ENCODE assay signal across 11 mouse cellular contexts in the genomic region with DNA sequence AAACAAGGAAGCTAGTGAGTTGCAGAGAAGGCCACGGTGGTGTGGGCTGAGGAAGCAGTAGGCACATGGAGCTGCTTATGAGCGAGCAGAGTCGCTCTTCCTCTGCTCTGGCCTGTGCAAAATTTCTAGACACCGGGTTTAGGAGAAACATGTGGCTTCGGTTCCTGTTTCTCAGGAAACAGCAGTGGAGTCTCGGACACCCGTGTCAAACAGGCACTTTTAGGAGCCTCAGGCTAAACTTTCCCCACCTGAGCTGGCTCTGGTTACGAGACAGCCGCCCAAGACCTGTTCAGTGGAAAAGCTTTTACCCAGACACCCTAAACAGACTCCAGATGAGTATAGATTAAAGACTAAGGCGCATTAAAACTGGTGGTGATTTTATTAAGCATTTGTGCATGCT. TPM values are rescaled to one million over a fixed set of nuclear protein-coding genes. Genes with fewer than 3 reads are reported as not detected.
DNase-seq lines count a peak whose midpoint lies in the region; ATAC-seq and TF ChIP-seq lines count a peak whose summit lies in the region.
"Had no signal": no experiment of that assay in that cellular context is flagged by ENCODE, and none has a peak within 500 bp of the region (broad histone marks: within the 10 kb centered on the region; RNA-seq: fewer than 3 reads in every experiment).

No protein-coding gene starts in this region.

- no peak for ATAC-seq in hindbrain, embryonic 13.5 days (ENCODE audit: low FRiP score)
- no peak for ATAC-seq in midbrain, embryonic 12.5 days (ENCODE audit: low FRiP score, low read depth)
- ATAC-seq in midbrain, embryonic 16.5 days, result no peak
- ATAC-seq in embryonic facial prominence, embryonic 13.5 days (ENCODE audit: insufficient number of reproducible peaks, insufficient read depth, low FRiP score, low TSS enrichment, low read depth), result no peak
- ATAC-seq: forebrain, embryonic 14.5 days; inflammation-experienced regulatory T-cells, adult 6 months had no signal

- no peak for DNase-seq in hindbrain, embryonic 10.5 days (ENCODE audit: low spot score)
- no peak for DNase-seq in cerebellum, adult 9-11 months

- no peaks in the 10 kb centered on the region for H3K36me3 ChIP-seq in hindbrain, embryonic 13.5 days
- H3K36me3 ChIP-seq in hindbrain, embryonic 10.5 days, result peaks cover 6% of the 10 kb centered on the region; the same call in 1 of the 2 replicates
- H3K36me3 ChIP-seq in midbrain, embryonic 12.5 days, result 0 out of 2 replicates have a peak, but pooled peaks cover 6% of the 10 kb centered on the region
- no peaks in the 10 kb centered on the region for H3K36me3 ChIP-seq in midbrain, embryonic 16.5 days (ENCODE audit: control insufficient read depth, insufficient read depth, low read length)
- no peaks in the 10 kb centered on the region for H3K36me3 ChIP-seq in embryonic facial prominence, embryonic 13.5 days

- no peak for TF ChIP-seq CTCF in olfactory bulb, adult 2 months (IDR thresholded peaks at IDR 0.05; ENCODE audit: insufficient read depth, low read depth, low read length)

- peak overlapping the region; percentile 40; the same call in 1 of the 2 replicates for H3K27ac ChIP-seq in hindbrain, embryonic 13.5 days
- no peak overlapping the region for H3K27ac ChIP-seq in hindbrain, embryonic 10.5 days
- H3K27ac ChIP-seq in midbrain, embryonic 12.5 days (replicated peaks), result no peak overlapping the region
- no peak overlapping the region for H3K27ac ChIP-seq in midbrain, embryonic 16.5 days (ENCODE audit: low read length)
- H3K27ac ChIP-seq in embryonic facial prominence, embryonic 13.5 days, result peak overlapping the region; percentile 62; the same call in 1 of the 2 replicates
- H3K27ac ChIP-seq in olfactory bulb, adult 2 months (ENCODE audit: insufficient read depth, low read depth, low read length), result 0 out of 2 replicates have a peak overlapping the region, but pooled peaks have one; percentile 14
- H3K27ac ChIP-seq: liver, embryonic 14.5 days had no signal

- H3K27me3 ChIP-seq in hindbrain, embryonic 13.5 days, result no peaks in the 10 kb centered on the region
- no peaks in the 10 kb centered on the region for H3K27me3 ChIP-seq in hindbrain, embryonic 10.5 days (ENCODE audit: insufficient read depth, poor library complexity, severe bottlenecking)
- no peaks in the 10 kb centered on the region for H3K27me3 ChIP-seq in midbrain, embryonic 12.5 days
- no peaks in the 10 kb centered on the region for H3K27me3 ChIP-seq in midbrain, embryonic 16.5 days (ENCODE audit: control insufficient read depth, insufficient read depth, low read depth, low read length)
- H3K27me3 ChIP-seq in embryonic facial prominence, embryonic 13.5 days, result no peaks in the 10 kb centered on the region

- no peak overlapping the region for H3K4me2 ChIP-seq in hindbrain, embryonic 13.5 days
- H3K4me2 ChIP-seq in midbrain, embryonic 12.5 days (replicated peaks), result no peak overlapping the region
- H3K4me2 ChIP-seq in midbrain, embryonic 16.5 days (ENCODE audit: low read length), result no peak overlapping the region
- 0 out of 2 replicates have a peak overlapping the region, but pooled peaks have one; percentile 7 for H3K4me2 ChIP-seq in embryonic facial prominence, embryonic 13.5 days

- H3K9me3 ChIP-seq in hindbrain, embryonic 13.5 days, result no peaks in the 10 kb centered on the region
- H3K9me3 ChIP-seq in hindbrain, embryonic 10.5 days, result no peaks in the 10 kb centered on the region
- no peaks in the 10 kb centered on the region for H3K9me3 ChIP-seq in midbrain, embryonic 12.5 days
- H3K9me3 ChIP-seq in midbrain, embryonic 16.5 days (replicated peaks; ENCODE audit: control insufficient read depth, low read length, poor library complexity, severe bottlenecking), result no peaks in the 10 kb centered on the region
- 0 out of 2 replicates have a peak, but pooled peaks cover 4% of the 10 kb centered on the region for H3K9me3 ChIP-seq in embryonic facial prominence, embryonic 13.5 days
- H3K9me3 ChIP-seq: G1E had no signal

- TF ChIP-seq POLR2A in olfactory bulb, adult 2 months (IDR thresholded peaks at IDR 0.05; ENCODE audit: insufficient read depth, low read depth, low read length), result no peak

- no peak overlapping the region for H3K4me3 ChIP-seq in hindbrain, embryonic 13.5 days
- H3K4me3 ChIP-seq in hindbrain, embryonic 10.5 days, result no peak overlapping the region
- no peak overlapping the region for H3K4me3 ChIP-seq in midbrain, embryonic 12.5 days
- no peak overlapping the region for H3K4me3 ChIP-seq in midbrain, embryonic 16.5 days (ENCODE audit: low read depth, low read length)
- no peak overlapping the region for H3K4me3 ChIP-seq in embryonic facial prominence, embryonic 13.5 days
- H3K4me3 ChIP-seq in olfactory bulb, adult 2 months (ENCODE audit: insufficient read depth, low read depth, low read length), result no peak overlapping the region

- H3K9ac ChIP-seq in hindbrain, embryonic 13.5 days, result no peak overlapping the region
- H3K9ac ChIP-seq in midbrain, embryonic 12.5 days (replicated peaks), result 0 out of 2 replicates have a peak overlapping the region, but pooled peaks have one; percentile 3
- no peak overlapping the region for H3K9ac ChIP-seq in midbrain, embryonic 16.5 days (ENCODE audit: low read depth, low read length)
- H3K9ac ChIP-seq in embryonic facial prominence, embryonic 13.5 days, result no peak overlapping the region
- H3K9ac ChIP-seq: liver, embryonic 14.5 days had no signal

- peaks cover 28% of the 10 kb centered on the region for H3K4me1 ChIP-seq in hindbrain, embryonic 13.5 days (replicated peaks)
- peaks cover 32% of the 10 kb centered on the region for H3K4me1 ChIP-seq in hindbrain, embryonic 10.5 days (replicated peaks)
- H3K4me1 ChIP-seq in midbrain, embryonic 12.5 days, result peaks cover 35% of the 10 kb centered on the region
- H3K4me1 ChIP-seq in midbrain, embryonic 16.5 days (ENCODE audit: control insufficient read depth, insufficient read depth, low read length), result peaks cover 7% of the 10 kb centered on the region
- peaks cover 31% of the 10 kb centered on the region for H3K4me1 ChIP-seq in embryonic facial prominence, embryonic 13.5 days
- peaks cover 6% of the 10 kb centered on the region; the same call in 1 of the 2 replicates for H3K4me1 ChIP-seq in olfactory bulb, adult 2 months (ENCODE audit: control insufficient read depth, insufficient read depth, low read length)

- 73% methylated on average over 10 of the region's 10 CpGs for WGBS in hindbrain, embryonic 13.5 days
- WGBS in hindbrain, embryonic 10.5 days, result 84% methylated on average over 10 of the region's 10 CpGs
- 87% methylated on average over 10 of the region's 10 CpGs for WGBS in midbrain, embryonic 12.5 days
- WGBS in midbrain, embryonic 16.5 days, result 80% methylated on average over 10 of the region's 10 CpGs
- WGBS in embryonic facial prominence, embryonic 13.5 days, result 26% methylated on average over 10 of the region's 10 CpGs
- WGBS in olfactory bulb, adult 2 months, result 54% methylated on average over 10 of the region's 10 CpGs

RNA-seq across cellular contexts. Expression of gene Nudt2, which starts 4.2 kb away (rescaled TPM):
- 58.0 and 60.4 TPM in 2 replicates for polyA plus RNA-seq in hindbrain, embryonic 13.5 days (2015; fragmentation: Nextera tagmentation; extraction: Ambion mirVana)
- 57.6 and 73.0 TPM in 2 replicates for polyA plus RNA-seq in hindbrain, embryonic 10.5 days (2016; fragmentation: Nextera tagmentation; extraction: Ambion mirVana)
- 56.9 and 63.5 TPM in 2 replicates for polyA plus RNA-seq in midbrain, embryonic 12.5 days (2016; fragmentation: Nextera tagmentation; extraction: Ambion mirVana)
- 70.6 and 80.8 TPM in 2 replicates for polyA plus RNA-seq in midbrain, embryonic 16.5 days (2015; fragmentation: Nextera tagmentation; extraction: Ambion mirVana)
- polyA plus RNA-seq in embryonic facial prominence, embryonic 13.5 days (2015; fragmentation: Nextera tagmentation; extraction: Ambion mirVana), result 49.5 and 54.1 TPM in 2 replicates
- not detected in 2 replicates for polyA plus RNA-seq in olfactory bulb, adult 2 months (2012; ENCODE audit: insufficient read depth, insufficient read length, low replicate concordance, missing spikeins)

RNA-seq across cellular contexts. Expression of gene Kif24, which starts 4.5 kb away (rescaled TPM):
- 4.6 and 5.1 TPM in 2 replicates for polyA plus RNA-seq in hindbrain, embryonic 13.5 days (2015; fragmentation: Nextera tagmentation; extraction: Ambion mirVana)
- 13.7 and 14.6 TPM in 2 replicates for polyA plus RNA-seq in hindbrain, embryonic 10.5 days (2016; fragmentation: Nextera tagmentation; extraction: Ambion mirVana)
- 11.9 and 12.6 TPM in 2 replicates for polyA plus RNA-seq in midbrain, embryonic 12.5 days (2016; fragmentation: Nextera tagmentation; extraction: Ambion mirVana)
- polyA plus RNA-seq in midbrain, embryonic 16.5 days (2015; fragmentation: Nextera tagmentation; extraction: Ambion mirVana), result 2.5 and 3.0 TPM in 2 replicates
- 7.6 and 9.6 TPM in 2 replicates for polyA plus RNA-seq in embryonic facial prominence, embryonic 13.5 days (2015; fragmentation: Nextera tagmentation; extraction: Ambion mirVana)
- not detected in 2 replicates for polyA plus RNA-seq in olfactory bulb, adult 2 months (2012; ENCODE audit: insufficient read depth, insufficient read length, low replicate concordance, missing spikeins)

RNA-seq across cellular contexts. Expression of gene AI464131, which starts 33.7 kb away (rescaled TPM):
- polyA plus RNA-seq in hindbrain, embryonic 13.5 days (2015; fragmentation: Nextera tagmentation; extraction: Ambion mirVana), result 7.0 TPM in 2 replicates
- polyA plus RNA-seq in hindbrain, embryonic 10.5 days (2016; fragmentation: Nextera tagmentation; extraction: Ambion mirVana), result 7.4 and 9.1 TPM in 2 replicates
- 8.5 and 8.7 TPM in 2 replicates for polyA plus RNA-seq in midbrain, embryonic 12.5 days (2016; fragmentation: Nextera tagmentation; extraction: Ambion mirVana)
- polyA plus RNA-seq in midbrain, embryonic 16.5 days (2015; fragmentation: Nextera tagmentation; extraction: Ambion mirVana), result 7.4 and 11.6 TPM in 2 replicates
- 8.3 and 12.2 TPM in 2 replicates for polyA plus RNA-seq in embryonic facial prominence, embryonic 13.5 days (2015; fragmentation: Nextera tagmentation; extraction: Ambion mirVana)
- polyA plus RNA-seq in olfactory bulb, adult 2 months (2012; ENCODE audit: insufficient read depth, insufficient read length, low replicate concordance, missing spikeins), result not detected in 2 replicates
- polyA plus RNA-seq: inflammation-experienced regulatory T-cells, adult 6 months had no signal

RNA-seq across cellular contexts. Expression of gene 1110017D15Rik, which starts 47.9 kb away (rescaled TPM):
- polyA plus RNA-seq in hindbrain, embryonic 13.5 days (2015; fragmentation: Nextera tagmentation; extraction: Ambion mirVana), result 9.8 and 17.9 TPM in 2 replicates
- 8.1 and 14.7 TPM in 2 replicates for polyA plus RNA-seq in hindbrain, embryonic 10.5 days (2016; fragmentation: Nextera tagmentation; extraction: Ambion mirVana)
- 5.0 and 5.5 TPM in 2 replicates for polyA plus RNA-seq in midbrain, embryonic 12.5 days (2016; fragmentation: Nextera tagmentation; extraction: Ambion mirVana)
- 15.1 and 18.5 TPM in 2 replicates for polyA plus RNA-seq in midbrain, embryonic 16.5 days (2015; fragmentation: Nextera tagmentation; extraction: Ambion mirVana)
- 3.2 and 5.7 TPM in 2 replicates for polyA plus RNA-seq in embryonic facial prominence, embryonic 13.5 days (2015; fragmentation: Nextera tagmentation; extraction: Ambion mirVana)
- not detected in 2 replicates for polyA plus RNA-seq in olfactory bulb, adult 2 months (2012; ENCODE audit: insufficient read depth, insufficient read length, low replicate concordance, missing spikeins)
- polyA plus RNA-seq: inflammation-experienced regulatory T-cells, adult 6 months; liver, embryonic 14.5 days had no signal

Comparison
In these comparisons a context has a peak if more than half of its experiments do, and no peak if none do; other contexts are left out.
1. H3K27ac ChIP-seq: peak in hindbrain, embryonic 13.5 days (single experiment), embryonic facial prominence, embryonic 13.5 days (single experiment) and olfactory bulb, adult 2 months (single experiment); none in hindbrain, embryonic 10.5 days (single experiment), midbrain, embryonic 12.5 days (single experiment) and midbrain, embryonic 16.5 days (single experiment).
2. RNA of gene Nudt2, which starts 4.2 kb away (polyA plus RNA-seq): 70.6 to 80.8 TPM in midbrain, embryonic 16.5 days, 57.6 to 73.0 TPM in hindbrain, embryonic 10.5 days, 56.9 to 63.5 TPM in midbrain, embryonic 12.5 days, 58.0 to 60.4 TPM in hindbrain, embryonic 13.5 days and 49.5 to 54.1 TPM in embryonic facial prominence, embryonic 13.5 days; not detected in olfactory bulb, adult 2 months; every median in the first group is over 10 times any median in the second.